Mouse (Mus musculus) cerebellum, adult (tissue): ENCODE data around the gene Cog1.

ENCODE experiments used
- ATAC-seq: cut with Nextera tagmentation; 2 replicates; pipeline ENCODE4 v1.9.2; 2017; ENCODE audit warnings: mild to moderate bottlenecking, moderate library complexity, mixed read lengths; ENCODE audit not compliant: insufficient number of reproducible peaks, low FRiP score, low TSS enrichment

Cog1 gene

GRCm38 (mm10) chr11:113648690-113649352 lies at the start of gene Cog1:
Cog1 (plus strand) TSS chr11:113649169.
- ATAC-seq, result no peak

- ATAC-seq, result peak; percentile 26; the same call in 1 of the 2 replicates
Measured at GRCm38 (mm10) chr11:113600526-113601245, 48.3 kb upstream of the Cog1 start.

GRCm38 (mm10) chr11:113601616-113602343 lies 47.2 kb upstream of the Cog1 start:
- ATAC-seq, result no peak

- ATAC-seq, result no peak
Measured at GRCm38 (mm10) chr11:113607556-113607955, 41.4 kb upstream of the Cog1 start.

GRCm38 (mm10) chr11:113609581-113609980 lies 39.4 kb upstream of the Cog1 start:
- no peak for ATAC-seq

- ATAC-seq, result no peak
Measured at GRCm38 (mm10) chr11:113610266-113610665, 38.7 kb upstream of the Cog1 start.

GRCm38 (mm10) chr11:113611112-113611646 lies 37.8 kb upstream of the Cog1 start:
- ATAC-seq, result no peak

GRCm38 (mm10) chr11:113611664-113612611 lies 37.0 kb upstream of the Cog1 start:
- ATAC-seq, result no peak

GRCm38 (mm10) chr11:113614476-113614875 lies 34.5 kb upstream of the Cog1 start:
- no peak for ATAC-seq

- ATAC-seq, result no peak
Measured at GRCm38 (mm10) chr11:113617132-113617911, 31.6 kb upstream of the Cog1 start.

GRCm38 (mm10) chr11:113618303-113618671 lies 30.7 kb upstream of the Cog1 start:
- ATAC-seq, result no peak

GRCm38 (mm10) chr11:113618672-113619419 lies 30.1 kb upstream of the Cog1 start, which contains the start of gene Sstr2:
Sstr2 (plus strand) TSS chr11:113619342.
- peak; percentile 53; the same call in 1 of the 2 replicates for ATAC-seq

GRCm38 (mm10) chr11:113619420-113620080 lies 29.4 kb upstream of the Cog1 start:
- ATAC-seq, result no peak

GRCm38 (mm10) chr11:113621001-113621400 lies 28.0 kb upstream of the Cog1 start:
- ATAC-seq, result no peak

GRCm38 (mm10) chr11:113622028-113622427 lies 26.9 kb upstream of the Cog1 start:
- ATAC-seq, result no peak

GRCm38 (mm10) chr11:113625437-113625836 lies 23.5 kb upstream of the Cog1 start:
- ATAC-seq, result no peak

GRCm38 (mm10) chr11:113627785-113628184 lies 21.2 kb upstream of the Cog1 start:
- no peak for ATAC-seq

GRCm38 (mm10) chr11:113630642-113631041 lies 18.3 kb upstream of the Cog1 start:
- ATAC-seq, result no peak
